ENCODE assay signal across 8 mouse cellular contexts in genomic region chr13:43785712-43786072, GRCm38 (mm10). TPM values are rescaled to one million over a fixed set of nuclear protein-coding genes. Genes with fewer than 3 reads are reported as not detected.
DNase-seq lines count a peak whose midpoint lies in the region; ATAC-seq and TF ChIP-seq lines count a peak whose summit lies in the region.

No protein-coding gene starts in this region.

- H3K27me3 ChIP-seq in kidney, postnatal 0 days (ENCODE audit: insufficient read depth, low read length) = peaks cover 3% of the 10 kb centered on the region; the same call in 1 of the 2 replicates
- peaks cover 58% of the 10 kb centered on the region for H3K27me3 ChIP-seq in embryonic facial prominence, embryonic 13.5 days
- no peaks in the 10 kb centered on the region for H3K27me3 ChIP-seq in intestine, postnatal 0 days (replicated peaks; ENCODE audit: control insufficient read depth, insufficient read depth, low read length)
- H3K27me3 ChIP-seq in neural tube, embryonic 13.5 days = peaks cover 27% of the 10 kb centered on the region

- H3K36me3 ChIP-seq in kidney, postnatal 0 days (ENCODE audit: insufficient read depth, low read length) = no peaks in the 10 kb centered on the region
- H3K36me3 ChIP-seq in embryonic facial prominence, embryonic 13.5 days = no peaks in the 10 kb centered on the region
- H3K36me3 ChIP-seq in intestine, postnatal 0 days (ENCODE audit: control insufficient read depth, insufficient read depth) = no peaks in the 10 kb centered on the region
- H3K36me3 ChIP-seq in neural tube, embryonic 13.5 days = no peaks in the 10 kb centered on the region

- H3K4me3 ChIP-seq in kidney, postnatal 0 days (replicated peaks; ENCODE audit: low read depth, low read length) = peak overlapping the region; percentile 41
- peak overlapping the region; percentile 65 for H3K4me3 ChIP-seq in embryonic facial prominence, embryonic 13.5 days
- H3K4me3 ChIP-seq in intestine, postnatal 0 days (ENCODE audit: low read depth, low read length) = peak overlapping the region; percentile 55; the same call in 1 of the 2 replicates
- H3K4me3 ChIP-seq in neural tube, embryonic 13.5 days = peak overlapping the region; percentile 64

- ATAC-seq in kidney, postnatal 0 days (replicated peaks; ENCODE audit: low FRiP score, low read depth) = no peak
- no peak for ATAC-seq in embryonic facial prominence, embryonic 13.5 days (ENCODE audit: insufficient number of reproducible peaks, insufficient read depth, low FRiP score, low TSS enrichment, low read depth)
- ATAC-seq in intestine, postnatal 0 days = no peak
- peak; percentile 11; the same call in 1 of the 2 replicates for ATAC-seq in neural tube, embryonic 13.5 days (ENCODE audit: low read depth)

- peak overlapping the region; percentile 53; the same call in 1 of the 2 replicates for H3K9ac ChIP-seq in kidney, postnatal 0 days (ENCODE audit: low read depth, low read length)
- H3K9ac ChIP-seq in embryonic facial prominence, embryonic 13.5 days = peak overlapping the region; percentile 79; the same call in 1 of the 2 replicates
- H3K9ac ChIP-seq in intestine, postnatal 0 days (ENCODE audit: low read depth, low read length) = 0 out of 2 replicates have a peak overlapping the region, but pooled peaks have one; percentile 51
- peak overlapping the region; percentile 82; the same call in 1 of the 2 replicates for H3K9ac ChIP-seq in neural tube, embryonic 13.5 days

- WGBS in kidney, postnatal 0 days = 18% methylated on average over 8 of the region's 8 CpGs
- 35% methylated on average over 8 of the region's 8 CpGs for WGBS in embryonic facial prominence, embryonic 13.5 days
- WGBS in intestine, postnatal 0 days = 50% methylated on average over 8 of the region's 8 CpGs
- WGBS in neural tube, embryonic 13.5 days = 43% methylated on average over 8 of the region's 8 CpGs

- no peak for DNase-seq in kidney, postnatal 0 days (ENCODE audit: low spot score)
- no peak for DNase-seq in kidney, postnatal 14 days
- no peak for DNase-seq in adrenal gland, adult 18-20 months (ENCODE audit: low spot score in 2 of 2)
- no peak for DNase-seq in left cerebral cortex, adult 9 months (ENCODE audit: low spot score in 2 of 2)
- DNase-seq in right cerebral cortex, postnatal 14 days = no peak

- H3K4me1 ChIP-seq in kidney, postnatal 0 days (replicated peaks; ENCODE audit: insufficient read depth, low read length) = peaks cover 22% of the 10 kb centered on the region; the same call in 1 of the 2 replicates
- peaks cover 21% of the 10 kb centered on the region for H3K4me1 ChIP-seq in embryonic facial prominence, embryonic 13.5 days
- H3K4me1 ChIP-seq in intestine, postnatal 0 days (replicated peaks; ENCODE audit: control insufficient read depth, insufficient read depth, low read length) = no peaks in the 10 kb centered on the region; the same call in 1 of the 2 replicates
- H3K4me1 ChIP-seq in neural tube, embryonic 13.5 days (replicated peaks) = peaks cover 27% of the 10 kb centered on the region

- H3K27ac ChIP-seq in kidney, postnatal 0 days = peak overlapping the region; percentile 47
- H3K27ac ChIP-seq in embryonic facial prominence, embryonic 13.5 days = no peak overlapping the region
- peak overlapping the region; percentile 42 for H3K27ac ChIP-seq in intestine, postnatal 0 days (ENCODE audit: low read depth, low read length)
- peak overlapping the region; percentile 54; the same call in 1 of the 2 replicates for H3K27ac ChIP-seq in neural tube, embryonic 13.5 days (replicated peaks)

- peak overlapping the region; percentile 93 for H3K4me2 ChIP-seq in kidney, postnatal 0 days (ENCODE audit: low read length)
- H3K4me2 ChIP-seq in embryonic facial prominence, embryonic 13.5 days = peak overlapping the region; percentile 91
- H3K4me2 ChIP-seq in intestine, postnatal 0 days (replicated peaks; ENCODE audit: low read depth) = peak overlapping the region; percentile 90
- peak overlapping the region; percentile 96 for H3K4me2 ChIP-seq in neural tube, embryonic 13.5 days

- TF ChIP-seq CTCF in kidney, postnatal 0 days (IDR thresholded peaks at IDR 0.05; ENCODE audit: low read depth) = no peak
- TF ChIP-seq CTCF in intestine, postnatal 0 days (IDR thresholded peaks at IDR 0.05; ENCODE audit: low read depth) = no peak

- no peaks in the 10 kb centered on the region for H3K9me3 ChIP-seq in kidney, postnatal 0 days (replicated peaks; ENCODE audit: low read length)
- H3K9me3 ChIP-seq in embryonic facial prominence, embryonic 13.5 days = no peaks in the 10 kb centered on the region
- H3K9me3 ChIP-seq in intestine, postnatal 0 days (ENCODE audit: control insufficient read depth) = no peaks in the 10 kb centered on the region
- no peaks in the 10 kb centered on the region for H3K9me3 ChIP-seq in neural tube, embryonic 13.5 days

RNA-seq across cellular contexts. Expression of gene Cd83, which starts 1.1 kb away (rescaled TPM):
- 35.8 and 40.6 TPM in 2 replicates for polyA plus RNA-seq in kidney, postnatal 0 days (2015; fragmentation: Nextera tagmentation; extraction: Ambion mirVana)
- 5.9 and 7.2 TPM in 2 replicates for polyA plus RNA-seq in embryonic facial prominence, embryonic 13.5 days (2015; fragmentation: Nextera tagmentation; extraction: Ambion mirVana)
- polyA plus RNA-seq in intestine, postnatal 0 days (2015; fragmentation: Nextera tagmentation; extraction: Ambion mirVana) = 4.2 and 5.0 TPM in 2 replicates
- 17.4 and 18.8 TPM in 2 replicates for polyA plus RNA-seq in neural tube, embryonic 13.5 days (2015; fragmentation: Nextera tagmentation; extraction: Ambion mirVana)
- 1 to 10 TPM; 2.3 to 5.2 TPM for total RNA-seq in adrenal gland, adult 18-20 months (2021)
